Mouse (Mus musculus) heart, adult 18-20 months (tissue): Measurements from ENCODE around the gene 5330417H12Rik. TPM values are rescaled to one million over a fixed set of nuclear protein-coding genes. Genes with fewer than 3 reads are reported as not detected.

Source experiments
- DNase-seq, 2 experiments: peaks; one replicate each; pipeline ENCODE4 v3.0.0; 2021 to 2022; ENCODE audit warnings: mixed read lengths in 1 of 2
- long read RNA-seq, 2 experiments: library from polyadenylated mRNA; stranded (forward); transcript quantifications; one replicate each; pipeline ENCODE4 v2.0.0; 2021
- total RNA-seq, 2 experiments: library from RNA; stranded (reverse); gene quantifications; 2 replicates each; pipeline ENCODE4 v1.2.3; 2021

The 5330417H12Rik gene
- total RNA-seq = not detected
- long read RNA-seq, experiment 1 = 0 reads
- long read RNA-seq, experiment 2 = 0 reads

DNA sequence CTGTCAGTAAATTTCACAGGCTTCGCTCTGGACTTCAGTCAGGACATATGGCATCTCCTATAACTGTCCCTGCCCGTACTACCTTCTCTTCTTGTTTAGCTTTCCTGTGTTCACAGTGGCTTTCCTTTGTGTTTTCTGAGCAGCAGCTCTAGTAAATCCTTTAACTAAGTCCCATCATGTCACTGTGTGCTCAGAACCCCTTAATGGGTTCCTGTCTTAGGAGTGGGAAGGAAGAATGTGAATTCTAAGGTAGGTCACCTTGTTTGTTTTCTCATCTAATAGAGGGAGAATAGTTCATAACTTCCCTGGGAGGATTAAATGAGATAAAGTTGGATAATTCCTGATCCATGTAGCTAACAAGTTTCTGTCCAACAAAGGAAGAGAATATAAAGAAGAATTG lies at the start of gene 5330417H12Rik:
5330417H12Rik (minus strand) TSS at position 101 of the 400 bp plus-strand sequence.
- no peak for DNase-seq

DNA sequence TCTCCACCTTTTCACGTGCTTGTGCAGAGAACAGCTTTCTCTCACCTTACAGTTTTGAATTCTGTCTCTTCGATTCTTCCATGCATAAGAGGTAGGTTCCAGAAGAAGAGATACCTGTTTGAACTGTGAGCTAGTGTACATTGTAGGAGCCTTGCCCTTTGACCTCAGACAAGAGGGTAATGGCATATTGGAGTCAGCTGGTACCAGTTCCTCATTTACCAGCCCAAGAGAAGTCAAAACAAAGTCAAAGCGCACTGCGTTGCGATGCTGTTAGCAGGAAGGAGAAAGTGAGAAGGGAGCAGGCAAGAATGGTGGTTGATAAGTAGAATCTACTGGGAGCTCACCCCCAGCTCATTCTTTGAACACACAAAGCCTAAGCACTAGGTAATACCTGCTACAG lies 43.6 kb upstream of the 5330417H12Rik start:
- DNase-seq = no peak

DNA sequence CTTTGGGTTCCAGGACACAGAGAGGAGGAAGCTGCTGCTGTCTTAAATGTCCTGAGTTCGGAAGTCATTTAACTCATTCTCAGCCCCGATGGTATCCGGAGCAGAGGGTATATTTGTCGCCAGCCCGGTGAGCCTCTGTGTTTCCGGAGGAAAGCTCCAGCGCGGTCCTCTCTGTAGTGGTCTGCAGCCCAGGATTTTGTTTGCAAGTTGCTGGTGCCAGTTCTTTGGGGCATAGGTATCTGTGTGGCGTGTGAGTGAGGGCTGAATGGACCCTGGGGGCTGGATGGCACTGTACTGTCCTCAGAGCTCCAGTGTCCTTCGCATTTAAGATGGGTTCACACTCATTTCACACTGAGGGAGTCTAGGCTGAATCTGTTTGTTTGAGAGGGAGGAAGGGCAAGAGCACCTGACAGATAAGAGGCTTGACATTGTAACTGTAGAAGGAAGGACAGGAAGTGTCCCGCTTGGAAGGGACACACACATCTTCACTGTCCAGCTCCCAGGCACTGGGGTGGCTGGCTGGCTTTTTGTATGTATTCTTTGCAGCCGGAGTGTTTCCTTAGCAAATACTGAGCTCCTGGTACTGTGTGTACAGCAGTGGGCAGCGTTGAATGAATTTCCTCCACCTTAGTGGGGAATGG lies 41.4 kb upstream of the 5330417H12Rik start:
- peak; percentile 45 to 61 for DNase-seq

DNA sequence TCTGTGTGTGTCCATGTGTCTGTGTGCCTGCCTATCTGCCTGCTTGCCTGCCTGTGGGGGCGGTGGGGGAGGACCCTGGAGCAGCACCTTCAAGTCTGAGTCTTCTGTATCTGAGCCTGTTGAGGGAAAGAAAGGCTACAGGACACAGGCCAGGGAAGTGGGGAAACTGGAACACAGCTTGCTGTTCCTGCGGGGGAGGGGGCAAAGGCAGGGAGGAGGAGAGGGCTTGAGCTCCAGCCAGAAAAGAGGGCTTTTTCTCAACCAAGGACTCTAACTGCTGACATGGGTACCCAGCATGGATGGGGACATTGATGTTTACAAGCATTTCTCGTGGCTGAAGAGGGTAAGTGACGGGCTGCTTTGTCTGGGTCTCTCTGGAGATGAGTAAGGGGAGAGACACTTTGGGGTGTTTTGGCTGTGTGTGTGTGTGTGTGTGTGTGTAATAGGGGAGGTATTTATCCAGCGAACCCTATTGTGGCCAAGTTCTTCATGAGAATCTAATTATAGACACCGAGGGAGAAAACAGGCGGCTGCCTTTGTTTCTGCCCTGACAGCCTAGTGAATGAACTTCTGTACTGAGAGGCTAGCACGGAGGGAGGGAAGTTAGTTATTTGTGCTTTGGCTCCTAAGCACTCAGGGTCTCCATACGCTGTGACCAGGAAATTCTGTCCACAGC lies 40.8 kb upstream of the 5330417H12Rik start:
- peak; percentile 68 to 79 for DNase-seq

DNA sequence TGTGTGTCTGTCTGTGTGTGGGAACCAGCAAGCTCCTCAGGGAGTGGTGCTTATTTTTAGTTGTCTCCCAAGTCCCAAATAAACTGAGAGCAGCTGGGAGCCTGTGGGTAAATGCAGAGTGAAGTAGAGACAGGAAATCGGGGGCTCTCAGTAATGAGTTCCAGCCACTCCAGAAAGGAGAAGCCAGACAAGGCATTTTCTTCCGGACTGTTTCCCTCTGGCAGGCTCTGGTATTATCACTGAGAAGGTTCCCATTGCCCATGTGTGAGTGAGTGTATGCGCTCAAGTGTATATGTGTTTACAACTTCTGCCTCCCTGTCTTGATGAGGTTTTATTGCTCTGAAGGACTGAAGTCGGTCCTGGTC lies 40.2 kb upstream of the 5330417H12Rik start:
- peak in 1 of 2 experiments; percentile 52 for DNase-seq

DNA sequence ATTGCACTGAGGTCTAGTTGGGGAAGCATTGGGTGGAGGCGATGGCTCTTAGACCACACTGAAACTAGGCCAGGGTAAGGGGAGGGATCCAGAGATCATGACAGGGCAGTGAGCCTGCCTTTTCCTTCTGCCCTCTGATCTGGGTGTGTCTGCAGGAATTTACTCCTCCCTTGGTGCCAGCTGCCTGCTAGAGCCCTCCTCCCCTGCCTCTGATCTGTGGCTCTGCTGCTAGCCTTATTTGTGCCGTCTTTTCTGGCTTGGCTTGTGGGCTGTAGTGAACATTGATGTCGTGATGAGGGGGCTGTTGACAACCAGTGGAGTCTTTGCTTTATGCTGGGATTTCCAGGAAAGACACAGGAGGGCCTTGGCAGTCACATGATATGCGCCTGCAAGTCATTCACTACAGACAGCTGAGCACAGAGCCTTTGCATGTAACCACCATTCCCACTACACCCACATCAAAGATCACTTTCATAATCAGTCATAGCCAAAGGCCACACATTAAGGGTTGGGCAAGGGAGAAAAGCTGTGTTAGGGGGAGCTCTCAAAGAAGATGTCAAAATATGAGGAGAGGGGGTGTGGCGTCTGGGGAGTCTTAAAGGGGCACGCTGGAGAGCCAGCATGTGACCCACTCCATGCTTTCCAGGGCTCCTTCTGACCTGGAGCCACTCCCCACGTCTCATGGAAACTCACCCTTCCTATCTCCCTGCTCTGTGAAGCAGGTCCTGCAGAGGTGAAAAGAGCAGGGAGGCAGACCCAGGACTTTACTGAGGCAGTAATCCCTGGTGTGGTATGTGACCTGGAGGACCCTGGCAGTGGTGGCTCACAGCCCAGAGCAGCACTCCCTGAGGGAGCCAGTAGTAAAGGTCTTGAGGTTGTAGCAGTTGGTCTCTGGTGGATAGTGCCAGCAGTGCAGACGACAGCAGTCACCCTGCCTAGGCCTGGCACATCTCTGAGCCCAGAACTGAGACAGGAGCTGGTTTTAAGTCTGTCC lies 39.4 kb upstream of the 5330417H12Rik start:
- peak; percentile 51 to 60 for DNase-seq

DNA sequence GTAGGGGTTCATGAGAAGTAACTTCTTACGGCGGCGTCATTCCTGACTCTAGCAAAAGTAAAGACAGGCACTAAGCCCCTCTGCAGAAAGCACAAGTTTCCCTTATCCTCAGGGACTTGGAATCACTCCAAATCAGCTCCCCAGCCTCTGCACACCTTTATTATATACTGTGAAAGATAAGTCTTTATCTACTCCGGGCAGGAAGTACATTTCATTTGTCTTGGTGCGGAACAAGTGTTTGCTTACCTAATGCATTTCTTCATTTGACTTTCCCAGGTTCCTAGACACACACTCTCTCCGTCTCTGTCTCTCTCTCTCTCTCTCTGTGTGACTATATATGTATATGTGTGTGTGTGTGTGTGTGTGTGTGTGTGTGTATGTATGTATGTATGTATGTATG lies 38.7 kb upstream of the 5330417H12Rik start:
- no peak for DNase-seq

DNA sequence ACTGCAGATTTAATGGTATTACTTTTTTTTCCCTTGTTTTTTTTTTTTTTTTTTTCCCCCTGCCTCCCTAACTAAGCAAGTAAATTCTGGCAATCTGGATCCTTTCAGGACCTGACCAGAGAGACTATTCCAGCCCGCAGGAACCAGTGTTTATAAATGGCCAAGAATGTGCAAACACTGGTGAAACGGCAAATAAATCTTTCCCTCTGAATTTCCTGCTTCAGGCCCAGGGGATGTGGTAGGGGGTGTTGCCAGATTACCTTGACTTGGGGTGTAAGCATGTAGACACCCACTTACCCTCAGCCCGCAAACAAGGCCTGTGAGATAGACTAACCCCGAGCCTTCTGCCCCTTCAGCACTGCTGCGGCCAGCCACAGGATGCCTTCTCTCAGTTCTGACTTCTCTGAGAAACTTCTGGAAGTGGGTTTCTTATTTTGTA lies 36.9 kb upstream of the 5330417H12Rik start:
- no peak for DNase-seq

DNA sequence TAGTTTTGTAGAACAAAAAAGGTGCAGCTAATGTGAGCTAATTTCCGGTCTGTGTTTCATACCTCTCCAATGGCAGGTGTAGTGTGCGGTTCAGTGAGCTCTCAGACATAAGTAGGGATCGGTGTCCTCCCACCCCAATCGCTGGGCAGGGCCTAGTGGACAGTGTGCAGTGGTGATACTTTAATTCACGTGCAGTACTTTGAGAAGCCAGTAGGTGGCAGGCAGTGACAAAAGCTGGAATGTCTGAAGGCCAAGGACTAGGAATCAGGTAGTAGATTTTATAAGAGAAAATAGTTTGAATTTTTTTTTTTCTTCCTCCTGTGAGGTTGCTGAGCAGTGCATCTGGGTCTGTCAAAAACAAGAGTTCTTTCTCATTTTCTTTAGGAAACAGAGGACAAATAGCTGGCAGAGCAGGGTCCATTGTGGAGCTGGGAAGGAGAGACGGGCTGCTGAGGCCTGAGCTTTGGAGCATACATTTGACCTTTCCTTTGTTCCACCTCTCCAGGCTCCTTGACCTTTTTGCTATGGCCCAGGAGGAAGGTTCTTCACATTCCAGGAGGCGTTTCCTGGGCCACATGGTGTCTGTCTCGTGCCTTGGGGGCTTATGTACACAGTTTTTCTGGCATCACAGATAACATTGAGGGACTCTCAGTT lies 36.4 kb upstream of the 5330417H12Rik start:
- peak; percentile 67 to 88 for DNase-seq

DNA sequence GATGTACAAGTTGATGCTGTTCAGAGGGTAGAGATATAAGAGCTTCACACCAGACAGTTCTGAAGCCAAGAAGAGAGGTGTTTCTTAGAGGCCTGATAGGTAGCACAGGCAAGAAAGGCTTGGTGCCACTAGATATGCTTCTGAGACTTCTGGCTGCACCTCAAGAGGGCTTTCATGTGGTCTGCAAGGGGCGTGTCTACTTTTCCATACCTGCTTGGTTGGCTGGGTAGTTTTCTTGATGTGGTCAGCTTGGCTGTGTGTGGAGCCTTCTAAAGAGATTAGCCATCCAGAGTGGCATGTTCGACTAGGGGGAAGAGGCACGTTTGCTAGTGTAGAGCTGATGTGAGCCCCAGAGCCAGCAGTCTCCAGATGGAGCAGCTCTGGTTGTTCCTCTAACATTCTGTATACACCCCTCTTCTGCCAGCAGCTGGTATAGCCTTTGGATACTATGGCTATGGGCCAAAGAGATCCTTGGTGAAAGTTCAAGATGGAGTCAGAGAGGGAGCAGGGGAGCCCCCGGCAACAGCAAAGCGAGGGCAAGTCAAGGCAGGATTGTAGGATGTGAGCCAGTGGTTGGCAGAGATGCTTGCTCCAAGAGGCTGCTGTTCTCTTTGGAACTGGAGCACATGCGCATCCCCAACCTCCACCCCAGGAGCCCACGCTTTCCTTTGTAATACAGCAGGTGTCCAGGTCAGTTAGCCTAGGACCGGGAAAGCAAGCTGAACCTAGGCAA lies 34.4 kb upstream of the 5330417H12Rik start:
- DNase-seq = no peak

DNA sequence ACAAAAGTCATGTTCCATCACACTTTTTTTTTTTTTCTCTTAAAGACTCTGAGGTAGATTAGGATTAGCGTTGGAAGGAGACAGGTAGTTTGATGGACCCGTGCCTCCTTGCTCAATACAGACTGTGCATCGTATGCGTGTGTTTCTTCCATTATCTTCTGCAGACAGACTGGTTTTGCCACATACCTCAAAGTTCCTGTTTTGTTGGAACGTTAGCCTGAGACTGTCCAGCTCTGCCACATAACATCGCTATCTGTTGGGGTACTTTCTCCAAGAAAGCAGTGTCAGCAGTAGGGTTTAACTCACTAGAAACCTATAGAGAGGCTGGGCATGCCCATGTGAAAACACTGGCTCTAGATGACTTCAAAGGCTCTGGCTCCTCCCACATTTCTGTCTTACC lies 31.5 kb upstream of the 5330417H12Rik start:
- no peak for DNase-seq

DNA sequence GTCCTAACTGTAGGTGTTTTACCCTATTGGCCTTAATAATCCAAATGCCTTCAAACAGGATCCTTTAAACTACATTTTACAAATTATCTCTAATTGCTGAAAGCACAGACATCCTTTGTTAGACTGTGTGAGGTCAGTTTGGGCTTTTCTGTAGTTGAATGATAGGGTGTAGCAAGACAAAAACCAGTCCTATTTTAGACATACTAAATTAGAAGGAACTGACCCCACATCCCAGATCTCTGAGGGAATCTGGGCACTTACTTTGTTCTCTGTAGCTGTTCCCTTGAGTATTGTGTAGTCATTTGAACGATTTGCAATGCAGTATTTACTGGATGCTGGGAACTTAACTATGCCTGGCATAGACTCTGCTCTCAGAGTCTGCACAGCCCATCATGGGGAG lies 26.9 kb upstream of the 5330417H12Rik start:
- no peak for DNase-seq

DNA sequence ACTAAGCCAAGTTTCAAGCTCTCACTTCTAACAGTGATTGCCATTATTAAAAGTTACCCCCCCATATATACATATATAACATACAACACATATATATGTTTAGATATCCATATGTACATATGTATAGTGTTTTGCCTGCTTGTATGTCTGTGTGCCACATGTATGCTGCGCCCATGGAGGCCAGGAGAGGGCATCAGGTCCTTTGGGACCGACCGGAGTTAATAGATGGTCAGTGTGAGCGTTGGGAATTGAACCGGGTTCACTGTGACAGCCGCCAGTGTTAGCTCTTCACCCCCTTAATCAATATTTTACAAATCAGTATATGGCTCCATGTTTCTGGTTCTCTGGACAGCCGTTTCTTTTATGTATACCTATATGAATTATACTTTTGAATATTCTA lies 25.0 kb upstream of the 5330417H12Rik start:
- DNase-seq = no peak

DNA sequence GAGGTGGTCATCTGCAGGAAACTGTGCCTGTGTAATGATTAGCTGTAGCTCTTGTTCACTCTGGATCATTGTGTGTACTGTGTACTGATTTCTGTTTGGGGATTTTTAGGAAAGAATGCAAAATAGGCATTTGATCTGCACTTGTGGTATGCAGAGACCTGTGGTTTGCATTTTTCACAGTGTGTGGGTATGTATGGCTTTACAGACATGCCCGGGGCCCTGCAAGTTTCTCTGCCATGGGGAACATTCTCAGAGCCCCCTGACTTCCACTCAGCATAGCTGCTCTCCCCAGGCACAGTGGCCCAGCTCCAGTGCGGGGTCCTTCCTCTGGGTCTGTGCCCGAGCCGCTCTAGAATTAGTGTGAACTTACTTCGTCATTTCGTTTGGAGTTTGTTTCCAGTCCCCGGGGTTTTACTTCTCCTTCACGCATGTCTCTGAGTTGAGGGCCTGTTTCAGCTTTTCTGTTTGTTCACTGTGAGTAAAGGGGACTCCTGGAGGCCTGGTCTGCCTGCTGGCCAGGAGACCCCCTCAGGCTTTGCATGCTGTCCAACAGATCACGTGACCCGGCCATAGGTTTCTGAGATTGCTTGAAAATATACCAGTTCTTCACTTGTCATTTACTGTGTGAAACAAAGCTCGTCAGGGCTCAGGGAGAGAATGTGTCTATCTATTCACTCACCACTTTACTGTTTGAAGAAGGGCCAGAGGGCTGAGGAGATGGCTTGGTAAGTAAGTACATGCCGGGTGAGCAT lies 24.2 kb upstream of the 5330417H12Rik start:
- DNase-seq = no peak

DNA sequence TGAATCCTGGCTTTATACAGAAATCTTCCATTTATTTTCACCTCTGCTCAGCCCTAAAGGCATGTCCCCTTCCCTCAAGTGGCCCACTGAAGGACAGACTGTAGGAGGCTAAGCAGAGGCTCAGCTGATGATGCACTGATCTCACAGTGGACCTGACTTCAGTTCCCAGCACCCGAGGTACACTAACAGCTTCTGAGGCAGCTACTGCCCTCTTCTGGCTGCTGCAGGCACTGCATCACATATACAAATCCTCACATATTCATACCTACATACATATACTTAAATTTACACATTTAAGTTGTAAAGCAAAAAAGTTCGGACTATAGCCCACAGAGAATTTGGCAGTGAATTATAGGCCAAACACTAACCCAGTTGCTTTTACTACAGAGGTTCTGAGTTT lies 20.0 kb upstream of the 5330417H12Rik start:
- no peak for DNase-seq

DNA sequence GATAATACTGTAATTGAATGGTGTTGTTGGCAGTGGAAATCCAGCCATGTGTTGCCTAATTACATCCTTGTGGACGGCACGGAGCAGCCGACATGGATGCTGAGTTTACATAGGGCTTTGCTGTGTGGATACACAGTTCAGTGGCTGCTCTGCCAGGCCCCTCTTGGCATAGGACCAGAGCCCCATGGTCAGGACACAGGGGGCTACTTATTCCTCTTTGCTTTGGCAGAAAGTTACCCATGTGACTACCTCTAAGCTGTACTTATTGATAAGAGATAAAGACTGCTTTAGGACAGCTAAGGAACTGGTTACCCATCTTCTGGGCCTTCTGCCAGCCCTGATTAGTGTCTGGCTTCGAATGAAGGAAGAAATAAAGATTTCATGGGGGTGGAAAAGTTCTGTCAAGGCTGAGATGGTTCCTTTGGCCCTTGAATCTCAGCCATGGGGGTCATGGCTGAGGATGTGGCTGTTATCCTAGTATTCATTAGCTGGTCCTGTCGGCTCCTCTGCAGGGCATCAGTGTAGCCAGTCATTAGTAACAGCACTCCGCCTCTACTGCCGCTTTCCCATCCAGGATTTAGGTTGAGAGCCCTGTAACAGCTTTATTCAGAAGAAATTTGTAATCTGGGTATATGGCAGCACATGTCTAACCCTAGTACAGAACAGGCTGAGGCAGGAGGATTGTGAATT lies 17.8 kb upstream of the 5330417H12Rik start:
- no peak for DNase-seq

DNA sequence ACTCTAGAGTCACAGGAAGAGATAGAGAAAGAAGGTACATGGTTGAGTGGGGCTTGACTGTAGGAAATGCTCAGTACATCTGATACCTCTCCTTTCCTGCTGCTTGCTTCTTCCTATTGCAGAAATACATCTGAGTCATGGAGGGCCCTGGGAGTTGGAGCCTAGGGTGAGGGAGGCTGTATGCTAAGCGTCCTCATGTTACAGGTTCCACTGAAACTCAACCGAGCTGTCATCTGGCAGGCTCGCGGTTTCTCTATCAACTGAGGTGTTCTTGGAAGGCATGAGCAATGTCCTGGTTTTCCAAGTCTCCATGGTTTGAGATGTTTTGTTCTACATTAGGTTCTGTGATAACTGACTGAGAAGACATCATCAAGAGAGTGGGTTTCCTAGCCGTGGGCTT lies 13.1 kb upstream of the 5330417H12Rik start:
- no peak for DNase-seq

DNA sequence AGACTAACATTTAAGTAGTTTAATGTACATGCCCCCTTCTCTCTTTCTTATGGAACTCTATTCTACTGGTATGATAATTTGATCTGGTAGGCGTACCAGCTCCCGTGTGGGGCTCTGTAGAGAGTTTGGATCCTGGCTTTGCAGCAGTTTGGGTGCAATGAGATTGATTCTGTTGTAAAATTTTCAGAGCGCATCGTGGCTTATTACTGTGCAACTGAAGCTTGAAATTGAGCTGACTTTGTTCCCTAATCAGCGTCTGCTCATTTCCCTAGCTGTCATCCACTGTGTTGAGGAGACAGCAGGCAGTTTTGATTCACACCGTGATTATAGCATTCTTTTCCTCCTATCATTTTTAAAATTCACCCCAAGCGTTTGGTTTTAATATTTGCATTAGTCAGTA lies 12.4 kb upstream of the 5330417H12Rik start:
- DNase-seq = no peak

DNA sequence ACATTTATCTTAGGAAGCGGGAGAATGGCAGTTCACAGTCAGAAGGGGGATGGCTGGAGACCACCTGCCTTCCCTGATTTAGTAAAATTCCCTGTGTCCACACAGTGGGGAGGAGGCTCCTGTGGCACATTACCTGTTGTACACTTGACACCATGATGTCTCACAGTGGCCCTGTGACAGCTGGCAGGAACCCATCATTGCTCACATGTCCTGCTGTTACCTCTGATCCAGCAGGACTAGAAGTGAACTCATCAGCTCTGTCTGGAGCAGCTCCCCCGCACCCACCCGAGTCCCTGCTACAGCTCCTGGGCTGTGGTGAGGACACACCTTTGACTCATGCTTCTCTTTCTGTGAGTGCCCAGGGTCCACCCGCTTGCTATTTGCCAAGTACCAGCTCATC lies 8.2 kb upstream of the 5330417H12Rik start:
- no peak for DNase-seq

DNA sequence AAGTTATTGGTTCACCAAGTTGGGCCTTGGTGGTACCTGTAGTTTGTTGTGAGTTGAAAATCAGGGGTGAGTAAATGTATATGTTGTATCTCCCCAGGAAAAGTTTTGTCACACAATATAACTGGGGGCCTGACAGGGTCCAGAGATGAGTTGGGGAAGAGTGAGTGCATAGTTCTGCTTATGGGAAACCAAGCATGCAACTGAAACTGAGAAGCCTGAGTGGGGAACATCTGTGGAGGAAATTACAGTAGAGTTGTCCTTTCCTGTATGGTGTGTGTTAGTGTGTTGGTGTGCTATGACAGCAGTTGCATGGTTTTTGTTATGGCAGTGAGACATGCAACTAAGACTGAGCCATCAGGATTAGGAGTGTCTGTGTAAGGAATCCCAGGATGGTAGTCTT lies 3.4 kb upstream of the 5330417H12Rik start:
- no peak for DNase-seq
